Mouse (Mus musculus): ENCODE measurements around the gene Wnt10a. TPM values are rescaled to one million over a fixed set of nuclear protein-coding genes. Genes with fewer than 3 reads are reported as not detected.

Wnt10a gene
- total and polyA plus RNA-seq, 3 experiments, result 126 to 187 (median 155) TPM

GRCm38 (mm10) chr1:74833255-74833654 is 41.9 kb downstream of the Wnt10a start:
- H3K27me3 ChIP-seq (replicated peaks), result no peaks in the 10 kb centered on the region
- in situ Hi-C loops (cut with MboI; ENCODE audit: low pct_ligation_motif_present, low pct_unique_long_range_greater_than_20kb, low sequenced_read_pairs) (no loop called here), dilution Hi-C loops (cut with MboI; ENCODE audit: extremely low pct_ligation_motif_present, extremely low pct_unique_long_range_greater_than_20kb, low sequenced_read_pairs) (no loop called here)
- no peaks in the 10 kb centered on the region for H3K4me1 ChIP-seq (ENCODE audit: control insufficient read depth in 1 of 2, insufficient read depth in 2 of 2)
- no peak overlapping the region for H3K4me3 ChIP-seq (replicated peaks in 1 of 3; ENCODE audit: low read depth in 2 of 3, low read length in 2 of 3, poor library complexity in 1 of 3)
- no peak overlapping the region for H3K4me2 ChIP-seq (ENCODE audit: insufficient read depth, low read depth, poor library complexity, severe bottlenecking)
- H3K27ac ChIP-seq (ENCODE audit: insufficient read depth, low read depth), result no peak overlapping the region
- H3K79me2 ChIP-seq (replicated peaks; ENCODE audit: control insufficient read depth, extremely low read depth, insufficient read depth, poor library complexity, severe bottlenecking), result no peaks in the 10 kb centered on the region
- no peak for DNase-seq (ENCODE audit: extremely low read depth)
- TF ChIP-seq TBP (conservative IDR thresholded peaks at IDR 0.05; ENCODE audit: low read depth, low read length) (no peak), TCF12 (IDR thresholded peaks at IDR 0.05; ENCODE audit: low read depth, low read length) (no peak), ZKSCAN1 (IDR thresholded peaks at IDR 0.05; ENCODE audit: borderline replicate concordance, low read depth, low read length) (no peak), CTCF (conservative IDR thresholded peaks at IDR 0.05 in 1 of 2, IDR thresholded peaks at IDR 0.05 in 1 of 2; ENCODE audit: low read depth in 2 of 2, low read length in 2 of 2) (no peak), MAX (IDR thresholded peaks at IDR 0.05; ENCODE audit: low read length) (no peak), CHD1 (IDR thresholded peaks at IDR 0.05; ENCODE audit: low read depth, low read length) (no peak)
- H3K36me3 ChIP-seq (replicated peaks in 1 of 2; ENCODE audit: control insufficient read depth in 1 of 2, insufficient read depth in 1 of 2, low read length in 1 of 2), result no peaks in the 10 kb centered on the region
- no peak overlapping the region for H3K9ac ChIP-seq (ENCODE audit: insufficient read depth, low read depth)
- peaks cover 6% of the 10 kb centered on the region for H3K9me3 ChIP-seq (replicated peaks; ENCODE audit: low read length)

GRCm38 (mm10) chr1:74843090-74843489 is 51.8 kb downstream of the Wnt10a start:
- Histone ChIP-seq H3K4me2 (ENCODE audit: insufficient read depth, low read depth, poor library complexity, severe bottlenecking) (no peak overlapping the region), H3K79me2 (replicated peaks; ENCODE audit: control insufficient read depth, extremely low read depth, insufficient read depth, poor library complexity, severe bottlenecking) (no peaks in the 10 kb centered on the region), H3K9ac (ENCODE audit: insufficient read depth, low read depth) (no peak overlapping the region), H3K9me3 (replicated peaks; ENCODE audit: low read length) (no peaks in the 10 kb centered on the region), H3K4me3 (replicated peaks in 1 of 3; ENCODE audit: low read depth in 2 of 3, low read length in 2 of 3, poor library complexity in 1 of 3) (no peak overlapping the region), H3K27ac (ENCODE audit: insufficient read depth, low read depth) (no peak overlapping the region), H3K27me3 (replicated peaks) (peaks cover 25% of the 10 kb centered on the region), H3K36me3 (replicated peaks in 1 of 2; ENCODE audit: control insufficient read depth in 1 of 2, insufficient read depth in 1 of 2, low read length in 1 of 2) (no peaks in the 10 kb centered on the region), H3K4me1 (ENCODE audit: control insufficient read depth in 1 of 2, insufficient read depth in 2 of 2) (no peaks in the 10 kb centered on the region)
- TF ChIP-seq BHLHE40 (IDR thresholded peaks at IDR 0.05; ENCODE audit: low read depth, low read length), result no peak
- no peak for TF ChIP-seq E2F4 (IDR thresholded peaks at IDR 0.05; ENCODE audit: insufficient replicate concordance, low read depth, low read length)
- no peak for TF ChIP-seq ETS1 (conservative IDR thresholded peaks at IDR 0.05; ENCODE audit: low read depth, low read length)
- TF ChIP-seq POLR2A (IDR thresholded peaks at IDR 0.05; ENCODE audit: low read depth, low read length), result no peak
- TF ChIP-seq RAD21 (IDR thresholded peaks at IDR 0.05; ENCODE audit: low read depth, low read length), result no peak
- TF ChIP-seq MAX (IDR thresholded peaks at IDR 0.05; ENCODE audit: low read length), result no peak
- TF ChIP-seq USF1 (IDR thresholded peaks at IDR 0.05; ENCODE audit: low read depth, low read length), result no peak
- TF ChIP-seq ZMIZ1 (IDR thresholded peaks at IDR 0.05; ENCODE audit: low read depth, low read length), result no peak
- TF ChIP-seq GABPA (IDR thresholded peaks at IDR 0.05; ENCODE audit: insufficient replicate concordance, low read depth, low read length), result no peak
- TF ChIP-seq USF2 (conservative IDR thresholded peaks at IDR 0.05; ENCODE audit: low read depth, low read length), result no peak
- no peak for TF ChIP-seq MAZ (IDR thresholded peaks at IDR 0.05; ENCODE audit: low read depth, low read length)
- no peak for TF ChIP-seq ZKSCAN1 (IDR thresholded peaks at IDR 0.05; ENCODE audit: borderline replicate concordance, low read depth, low read length)
- no peak for TF ChIP-seq CHD1 (IDR thresholded peaks at IDR 0.05; ENCODE audit: low read depth, low read length)
- no peak for TF ChIP-seq NELFE (IDR thresholded peaks at IDR 0.05; ENCODE audit: low read depth, low read length)
- dilution Hi-C loops (cut with MboI; ENCODE audit: extremely low pct_ligation_motif_present, extremely low pct_unique_long_range_greater_than_20kb, low sequenced_read_pairs) (no loop called here), in situ Hi-C loops (cut with MboI; ENCODE audit: low pct_ligation_motif_present, low pct_unique_long_range_greater_than_20kb, low sequenced_read_pairs) (no loop called here)
- no peak for DNase-seq (ENCODE audit: extremely low read depth)

Measured in CH12.LX (cell line).